Mouse (Mus musculus) left cerebral cortex, postnatal 4 days (tissue): ENCODE data around the gene Vgll4. TPM values are rescaled to one million over a fixed set of nuclear protein-coding genes. Genes with fewer than 3 reads are reported as not detected.

Experiments used
- DNase-seq: peaks from one replicate; pipeline ENCODE4 v3.0.0-alpha.2; 2022
- intact Hi-C: fragments of 180-260 bp; cut with DNase I; formaldehyde crosslinking; loops from one replicate; pipeline ENCODE4 v1.15.1; 2025
- total RNA-seq, 2 experiments: library from RNA; stranded (reverse); gene quantifications; 2 replicates each; pipeline ENCODE4 v1.2.3; 2021

The Vgll4 gene
- 10 to 100 TPM; 60.0 to 63.7 TPM for total RNA-seq

DNA sequence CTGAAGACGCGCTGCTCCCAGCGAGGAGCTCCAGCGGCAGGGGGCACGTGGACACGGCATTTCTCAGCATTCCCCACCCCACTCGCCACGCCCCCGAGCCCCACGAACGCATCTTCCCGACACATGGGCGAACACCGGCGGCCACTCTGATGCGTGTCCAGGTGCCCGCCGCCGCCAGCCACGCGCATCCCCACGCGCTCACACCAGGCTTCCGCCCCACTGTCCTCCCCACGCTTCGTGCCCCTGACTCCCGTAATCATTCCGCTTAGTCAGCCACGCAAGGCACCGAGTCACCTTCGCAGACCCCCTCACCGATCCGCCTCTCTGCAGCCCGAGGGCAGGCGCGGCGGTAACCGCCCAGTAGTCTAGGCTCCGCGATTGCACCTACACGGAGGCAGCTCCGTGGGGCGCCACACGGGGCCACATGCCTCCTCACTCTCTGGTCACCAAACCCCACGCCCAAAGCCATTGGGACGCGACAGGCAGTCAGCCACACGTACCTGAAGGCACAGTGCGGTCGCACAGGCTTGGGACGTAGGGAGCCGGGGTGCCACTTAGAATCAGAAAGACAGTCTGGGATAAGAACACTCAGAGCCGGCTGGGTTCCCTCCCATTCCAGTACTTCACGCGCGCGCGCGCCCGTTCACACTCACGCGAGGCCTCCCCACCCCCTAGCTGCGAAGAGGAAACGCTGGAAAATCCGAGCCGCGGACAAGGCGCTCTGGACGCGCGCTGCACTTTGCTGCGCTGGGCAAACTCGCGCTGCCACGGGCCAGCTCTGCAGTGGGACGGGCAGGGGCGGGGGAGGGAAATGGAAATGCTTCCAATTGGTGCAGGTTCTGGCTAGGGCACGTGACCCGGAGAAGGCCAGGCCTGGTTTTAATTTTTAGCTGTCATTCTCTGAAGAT is at the start of gene Vgll4:
Vgll4 (minus strand) TSS at position 782 of the 908 bp plus-strand sequence.
- intact Hi-C loops: no loop called here
- DNase-seq: peak; percentile 67

DNA sequence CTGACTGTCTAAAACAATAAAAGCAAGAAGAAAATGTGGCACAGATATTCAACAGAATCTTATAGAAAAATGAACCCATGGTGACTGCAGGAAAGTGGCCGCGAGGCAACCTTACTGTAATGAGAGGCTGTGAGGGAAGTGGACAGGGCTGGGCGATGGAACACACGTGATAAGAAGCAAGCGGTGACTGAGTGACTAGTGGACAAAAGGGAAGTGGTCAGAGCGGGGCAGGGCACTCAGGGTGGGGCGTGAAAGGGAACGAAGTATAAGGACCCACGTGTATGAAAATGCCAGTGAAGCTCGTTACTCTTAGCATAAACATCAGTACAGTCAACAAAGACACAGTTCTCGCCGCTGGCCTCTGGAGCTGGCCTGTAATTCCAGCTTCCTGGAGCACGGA is 45.7 kb upstream of the Vgll4 start:
- intact Hi-C loops: no loop called here
- no peak for DNase-seq

DNA sequence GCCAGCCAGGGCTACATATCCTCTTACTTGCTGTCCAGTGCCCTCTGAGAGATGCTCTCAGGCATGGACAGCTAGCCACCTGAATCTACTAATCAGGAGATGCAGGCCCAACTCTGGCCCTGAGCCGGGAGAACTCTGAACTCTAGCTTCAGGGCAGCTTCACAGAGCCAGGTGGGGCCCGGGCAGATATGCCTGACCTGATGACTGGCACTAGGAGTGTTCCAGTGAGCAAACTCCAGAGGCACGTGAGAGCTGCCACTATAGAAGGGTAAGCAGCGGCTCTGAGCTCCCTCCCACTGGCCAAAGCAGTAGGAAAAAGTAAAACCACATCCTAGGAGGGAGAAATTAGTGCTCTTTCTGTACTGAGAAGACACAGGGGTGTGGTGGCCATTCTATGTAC is 43.8 kb upstream of the Vgll4 start:
- DNase-seq: no peak
- intact Hi-C loops: no loop called here

DNA sequence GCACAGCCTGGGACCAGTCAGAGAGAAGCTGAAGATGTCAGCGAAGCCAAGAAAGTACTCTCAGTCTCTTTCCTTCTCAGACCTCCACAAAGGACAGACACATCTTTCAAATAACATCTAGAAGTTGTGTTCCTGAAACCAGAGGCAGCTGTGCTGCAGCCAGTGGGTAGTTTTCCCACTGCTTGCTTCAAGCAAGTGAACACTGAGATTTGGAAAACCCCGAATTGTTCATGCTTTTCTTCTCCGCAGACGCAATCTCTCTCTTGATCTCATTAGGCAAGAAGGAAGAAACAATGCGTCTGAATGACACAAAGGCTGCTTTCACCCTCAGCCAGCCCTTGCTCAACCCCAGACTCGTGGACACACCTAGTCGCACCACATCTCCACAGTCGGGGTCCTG is 42.0 kb upstream of the Vgll4 start:
- intact Hi-C loops: no loop called here
- DNase-seq: no peak

DNA sequence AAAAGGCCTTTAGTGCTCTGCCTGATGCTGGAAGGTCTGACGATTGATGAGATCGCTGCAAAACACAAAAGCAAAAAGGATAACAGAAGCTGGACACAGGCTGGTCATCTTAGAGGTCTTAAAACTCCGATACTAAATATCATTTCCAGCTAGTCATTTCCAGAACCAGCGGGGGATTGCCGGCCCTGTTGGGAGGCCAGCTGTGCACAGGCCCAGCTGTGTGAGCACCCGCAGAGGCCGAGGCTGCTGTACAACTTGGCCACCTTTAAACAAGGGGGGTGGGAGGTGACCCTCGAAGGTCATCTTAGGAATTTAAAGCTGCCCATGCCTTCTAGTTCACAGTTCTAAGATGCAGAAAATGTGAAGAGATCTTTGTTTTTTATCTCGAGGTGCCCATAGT is 41.0 kb upstream of the Vgll4 start:
- DNase-seq: no peak
- intact Hi-C loops: no loop called here

DNA sequence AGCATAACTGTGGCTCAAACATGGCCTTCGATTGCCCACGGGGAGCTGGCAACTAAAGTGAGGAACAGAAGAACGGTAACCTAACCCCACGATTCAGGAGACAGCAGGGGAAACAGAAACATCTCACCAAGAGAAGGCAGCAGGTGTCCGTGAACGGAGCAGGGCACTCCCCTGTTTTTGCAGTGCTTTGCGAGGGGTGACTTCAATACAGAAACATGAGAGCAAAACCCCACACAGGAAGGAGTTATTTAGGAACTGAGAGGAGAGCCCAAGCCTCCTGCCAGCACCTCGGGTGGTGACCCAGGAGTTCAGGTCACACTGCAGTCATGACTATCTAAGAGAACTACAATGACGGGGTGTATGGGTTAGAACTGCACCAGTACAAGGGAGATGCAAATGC is 40.5 kb upstream of the Vgll4 start:
- intact Hi-C loops: no loop called here
- no peak for DNase-seq

DNA sequence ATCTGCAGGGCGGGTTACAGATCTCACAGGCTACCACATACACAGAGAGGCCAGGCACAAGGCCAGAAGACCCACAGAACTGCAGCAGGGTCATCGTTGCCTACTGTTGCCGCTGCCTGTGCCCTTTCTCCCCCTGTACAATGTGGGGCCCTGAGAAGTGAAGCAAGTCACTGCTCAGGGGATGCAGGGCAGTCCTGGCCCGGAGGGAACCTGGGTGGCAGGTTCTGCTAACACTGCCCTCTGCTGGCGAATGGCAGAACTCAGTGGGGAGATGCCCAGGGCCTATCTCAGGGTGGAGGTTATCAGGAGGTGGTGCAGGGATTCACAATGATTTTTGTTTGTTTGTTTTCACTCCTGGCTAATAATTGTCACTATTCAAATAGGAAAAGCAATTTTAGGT is 37.9 kb upstream of the Vgll4 start:
- DNase-seq: peak; percentile 81
- intact Hi-C loops: loop anchor here (2.0 kb wide), 1 partner anchor 77 kb away; no protein-coding TSS in a partner anchor

DNA sequence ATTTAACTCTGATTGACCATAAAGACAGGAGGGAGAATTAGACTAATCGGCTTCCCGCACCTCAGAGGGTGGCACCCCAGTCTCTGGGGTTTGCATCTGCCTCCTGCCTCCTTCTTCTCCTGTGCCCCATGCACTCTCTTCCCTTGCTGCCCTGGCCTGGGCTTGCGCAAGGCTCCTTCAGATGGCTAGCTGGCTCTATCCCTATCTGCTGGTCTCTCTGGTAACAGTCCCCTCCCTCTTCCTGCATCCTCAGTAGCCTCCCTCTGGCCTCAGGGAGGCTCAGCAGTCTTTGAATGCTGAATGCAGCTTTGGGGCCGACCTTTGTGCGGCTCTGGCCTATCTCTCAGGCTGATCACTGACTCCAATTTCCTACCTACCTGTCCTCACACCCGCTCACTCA is 37.2 kb upstream of the Vgll4 start:
- intact Hi-C loops: no loop called here
- DNase-seq: no peak

DNA sequence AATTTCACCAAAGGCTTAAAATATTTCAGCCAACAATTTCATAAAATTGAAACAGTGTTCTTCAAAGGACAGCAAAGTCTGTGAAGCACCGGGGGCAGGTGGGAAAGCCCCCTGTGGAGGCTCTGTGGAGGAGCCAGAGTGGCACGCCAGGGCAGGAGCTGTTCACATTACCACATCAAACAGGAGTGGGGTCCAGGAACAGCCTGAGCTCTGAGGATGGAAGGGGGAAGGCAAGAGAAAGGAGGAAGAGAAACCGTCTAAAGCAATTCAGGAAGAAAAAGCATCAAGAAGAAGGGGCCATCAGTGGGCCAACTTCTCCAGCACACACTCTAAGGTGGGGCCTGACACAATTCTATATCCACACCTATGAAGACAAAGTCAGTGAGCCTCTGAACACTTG is 36.3 kb upstream of the Vgll4 start:
- intact Hi-C loops: no loop called here
- DNase-seq: no peak

DNA sequence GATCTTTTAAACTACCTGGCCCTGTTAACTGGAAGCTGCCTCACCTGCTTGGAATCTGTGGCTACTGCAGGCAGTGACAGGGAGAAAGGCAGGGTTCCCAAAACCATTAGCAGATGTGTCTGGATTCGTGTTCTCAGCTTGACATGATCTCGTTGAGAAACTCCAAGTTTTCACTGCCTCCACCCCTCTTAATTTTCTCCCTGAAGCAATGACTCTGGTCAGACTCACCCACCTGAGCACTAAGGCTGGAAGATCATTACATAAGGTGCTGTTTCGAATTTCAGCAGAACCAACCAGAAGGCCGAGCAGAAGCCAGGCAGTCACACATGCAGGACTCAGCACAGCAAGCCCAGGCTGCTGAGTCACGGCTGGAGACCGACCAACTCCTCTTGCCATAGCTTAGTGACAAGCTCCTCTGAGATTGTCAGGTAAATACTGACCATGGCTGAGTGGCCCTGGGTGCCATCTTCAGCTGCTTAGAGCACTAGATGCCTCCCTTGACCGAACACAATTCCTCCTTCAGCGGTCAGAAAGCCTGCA is 35.6 kb upstream of the Vgll4 start:
- no peak for DNase-seq
- intact Hi-C loops: no loop called here

DNA sequence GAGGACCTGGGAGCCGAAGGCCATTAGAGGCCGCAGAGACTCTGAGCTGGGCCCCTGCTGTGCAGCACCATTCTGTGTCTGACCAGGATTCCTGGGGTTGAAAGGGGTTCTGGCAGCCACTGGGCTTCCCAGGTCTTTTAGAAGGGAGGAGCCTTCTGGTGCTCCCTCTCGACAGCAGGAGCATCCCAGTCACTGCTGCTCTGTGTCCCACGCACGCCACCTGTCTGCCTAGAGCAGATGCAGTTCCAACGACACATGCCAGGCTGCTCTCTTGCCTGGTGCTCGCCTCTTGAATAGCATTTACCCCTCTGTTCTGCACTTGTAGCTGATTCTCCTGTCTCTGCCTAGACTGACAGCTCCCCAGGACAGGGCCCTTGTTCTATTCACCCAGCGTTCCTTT is 34.8 kb upstream of the Vgll4 start:
- intact Hi-C loops: no loop called here
- peak; percentile 13 for DNase-seq

DNA sequence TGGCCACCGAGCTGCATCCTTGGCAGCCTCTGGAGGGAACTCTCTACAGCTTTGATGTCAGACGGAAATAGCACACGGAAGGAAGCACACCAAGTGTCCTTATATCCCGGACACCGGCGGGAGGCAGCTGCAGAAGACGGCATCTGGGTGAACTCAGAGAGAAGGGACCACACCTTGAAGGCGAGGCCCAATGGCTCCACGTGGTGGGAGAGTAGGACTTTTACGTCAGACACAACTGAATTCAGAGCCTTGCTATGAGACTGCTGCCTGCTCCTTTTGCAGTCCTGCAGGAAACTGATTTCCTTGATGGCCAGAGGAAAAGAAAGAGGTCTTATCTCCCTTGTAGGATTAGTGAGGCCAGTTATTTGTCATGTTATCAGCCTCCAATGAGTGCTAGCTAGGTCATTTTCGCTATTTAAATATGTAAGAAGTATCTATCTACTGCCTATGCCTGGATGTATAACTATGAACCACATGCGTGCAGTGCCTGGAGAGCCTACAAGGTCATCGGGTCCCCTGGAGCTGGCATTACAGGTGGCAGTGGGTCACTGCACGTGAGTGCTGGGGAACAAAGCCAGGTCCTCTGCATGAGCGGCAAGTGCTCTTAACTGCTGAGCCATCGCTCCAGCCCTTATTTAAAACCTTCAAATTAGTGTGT is 28.7 kb upstream of the Vgll4 start:
- intact Hi-C loops: no loop called here
- no peak for DNase-seq

DNA sequence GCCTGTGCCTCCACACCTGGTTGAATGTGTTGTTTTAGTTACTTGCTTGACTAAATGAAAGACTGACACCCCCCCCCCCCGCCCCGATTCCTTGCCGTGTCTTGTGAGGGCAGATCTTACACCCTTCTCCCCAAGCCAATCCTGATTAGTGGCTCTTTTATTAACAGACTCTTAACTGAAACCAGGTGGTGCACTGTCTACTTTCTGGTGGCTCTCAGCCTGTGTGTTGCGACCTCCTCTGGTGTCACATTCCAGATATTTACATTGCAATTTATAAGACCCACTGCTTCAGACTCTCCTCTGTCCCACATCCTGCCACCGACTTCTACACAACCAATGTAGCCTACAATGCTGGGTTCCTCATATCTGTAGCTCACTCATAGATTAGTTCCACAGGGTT is 27.7 kb upstream of the Vgll4 start:
- intact Hi-C loops: no loop called here
- no peak for DNase-seq

DNA sequence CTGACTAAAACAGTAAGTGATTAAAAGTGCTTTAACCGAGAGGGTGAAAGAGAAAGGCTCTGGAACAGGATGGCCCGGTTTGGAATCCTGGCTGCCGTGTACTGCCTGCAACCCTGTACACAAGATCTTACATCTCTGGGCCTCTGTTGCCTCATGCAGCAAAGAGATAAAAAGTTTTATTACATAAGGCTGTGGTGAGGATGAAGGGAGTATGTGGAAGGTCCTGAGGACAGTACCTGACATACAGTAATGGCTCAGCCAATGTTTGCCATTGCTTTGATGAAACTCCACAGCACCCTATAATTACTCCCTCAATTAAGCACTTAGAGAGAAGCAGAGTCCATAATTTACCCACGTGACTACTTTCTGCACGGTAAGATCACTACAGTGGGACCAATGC is 27.1 kb upstream of the Vgll4 start:
- intact Hi-C loops: no loop called here
- no peak for DNase-seq

DNA sequence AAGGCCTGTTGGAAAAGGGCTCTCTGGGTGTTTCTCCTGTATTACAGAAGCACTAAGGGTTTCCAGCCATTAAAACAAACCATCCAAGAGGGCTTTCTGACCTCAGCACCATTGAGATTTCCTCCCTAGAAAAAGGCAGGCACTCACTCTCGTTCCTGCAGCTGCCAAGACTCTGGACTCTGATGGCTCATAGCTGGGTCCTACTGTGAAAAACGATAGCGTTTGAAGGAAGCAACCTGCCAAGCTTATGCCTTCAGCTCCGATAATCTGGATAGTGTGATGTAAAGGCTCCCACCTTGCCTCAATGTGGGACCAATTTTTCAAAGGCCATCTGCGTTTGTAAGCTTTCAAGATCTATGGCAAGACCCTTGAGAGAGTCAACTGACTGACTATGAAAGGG is 24.3 kb upstream of the Vgll4 start:
- DNase-seq: no peak
- intact Hi-C loops: no loop called here

DNA sequence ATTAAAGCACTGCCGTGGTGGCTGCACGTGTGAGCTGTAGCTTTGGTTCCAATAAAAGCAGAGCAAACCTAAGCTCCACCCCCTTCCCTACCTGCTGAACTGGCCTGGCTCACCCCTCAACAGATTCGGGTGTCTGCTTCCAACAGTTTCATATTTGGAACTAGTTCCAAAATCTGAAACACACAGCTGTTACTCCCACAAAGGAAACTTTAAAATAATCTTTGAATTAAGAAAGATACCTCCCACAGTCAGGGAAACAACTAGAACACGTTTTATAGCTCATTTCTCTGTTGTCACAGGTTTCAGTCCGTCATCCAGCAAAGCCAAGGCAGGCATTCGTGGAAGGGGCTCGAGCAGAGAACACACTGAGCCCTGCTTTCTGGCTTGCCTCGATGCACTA is 23.9 kb upstream of the Vgll4 start:
- no peak for DNase-seq
- intact Hi-C loops: no loop called here

DNA sequence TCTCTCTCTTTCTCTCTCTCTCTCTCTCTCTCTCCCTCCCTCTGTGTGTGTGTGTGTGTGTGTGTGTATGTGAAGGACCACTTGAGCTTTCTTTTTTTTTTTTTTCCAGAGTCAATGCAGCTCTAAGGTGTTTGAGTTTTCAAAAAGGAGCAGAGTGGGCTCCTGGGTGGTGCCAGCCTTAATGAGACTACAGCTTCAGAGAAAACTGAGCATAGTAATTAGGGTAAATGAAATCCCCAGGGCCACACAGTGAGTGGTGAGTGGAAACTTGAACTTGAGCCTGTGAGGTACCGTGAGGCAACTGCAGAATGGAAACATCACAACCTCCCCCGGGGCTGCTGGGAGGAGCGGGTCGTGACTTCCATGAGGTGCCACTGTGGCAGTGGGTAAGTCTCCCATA is 22.1 kb upstream of the Vgll4 start:
- intact Hi-C loops: no loop called here
- no peak for DNase-seq

DNA sequence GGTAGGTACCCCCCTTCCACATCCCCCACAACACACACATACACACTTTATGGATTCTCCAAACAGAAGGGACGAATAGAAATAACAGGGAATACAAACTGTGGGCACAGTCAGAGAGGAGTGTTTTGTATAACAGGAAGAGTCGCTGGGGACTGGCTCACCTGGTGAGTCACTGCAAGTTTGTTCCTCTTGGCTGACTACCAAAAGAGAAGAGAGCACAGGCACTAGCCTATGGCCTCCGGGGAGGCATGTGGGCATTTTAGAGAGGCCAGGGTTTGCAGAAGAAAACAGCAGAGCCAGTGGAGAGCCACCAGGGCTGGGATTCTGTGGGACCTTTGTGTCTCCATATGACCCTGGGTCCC is 18.8 kb upstream of the Vgll4 start:
- intact Hi-C loops: no loop called here
- DNase-seq: no peak

DNA sequence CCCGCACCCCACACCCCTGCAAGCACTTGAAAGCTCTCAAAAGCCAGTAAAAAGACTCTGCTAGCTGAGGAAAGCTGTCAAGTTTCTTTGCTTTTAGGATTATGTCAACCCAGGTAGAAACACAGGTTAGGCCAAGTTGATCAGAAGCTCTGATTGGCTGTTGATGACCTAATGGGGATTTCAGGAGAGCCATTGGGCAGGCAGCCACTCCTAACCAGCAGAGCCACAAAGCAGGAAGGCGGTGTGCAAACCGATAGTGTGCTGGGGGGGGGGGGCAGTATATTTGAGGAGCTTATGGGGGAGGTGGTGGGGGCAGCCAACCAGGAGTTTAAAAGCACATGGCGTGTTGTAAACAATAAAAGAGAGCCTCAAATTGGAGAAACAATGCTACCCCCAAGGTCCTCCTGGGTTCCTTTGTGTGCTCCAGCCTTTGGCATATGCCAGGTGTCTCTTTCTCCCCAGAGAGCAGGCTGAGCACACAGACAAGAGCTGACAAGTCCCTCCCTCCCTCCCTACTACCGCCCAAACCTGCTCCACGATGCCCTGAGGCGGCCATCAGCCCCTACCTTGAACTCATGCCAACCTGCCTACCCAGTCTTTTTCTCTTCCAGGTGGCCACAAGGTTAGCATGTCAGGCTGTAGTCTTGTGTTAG is 18.3 kb upstream of the Vgll4 start:
- intact Hi-C loops: no loop called here
- peak; percentile 33 for DNase-seq

DNA sequence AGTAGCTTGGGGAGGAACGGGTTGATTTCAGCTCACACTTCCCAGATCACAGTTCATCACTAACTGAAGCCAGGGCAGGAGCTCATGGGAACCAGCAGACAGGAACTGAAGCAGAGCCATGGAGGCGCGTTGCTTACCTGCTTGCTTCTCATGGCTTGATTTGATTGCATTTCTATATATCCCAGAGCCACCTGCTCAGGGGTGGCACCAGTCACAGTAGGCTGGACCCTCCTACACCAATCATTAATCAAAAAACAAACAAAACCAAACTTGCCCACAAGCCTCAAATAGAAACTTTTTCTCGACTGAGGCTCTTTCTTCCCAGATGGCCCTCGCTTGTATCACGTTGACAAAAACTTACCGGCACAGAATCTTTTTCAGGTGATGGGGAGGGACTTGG is 12.9 kb upstream of the Vgll4 start:
- intact Hi-C loops: no loop called here
- DNase-seq: no peak

DNA sequence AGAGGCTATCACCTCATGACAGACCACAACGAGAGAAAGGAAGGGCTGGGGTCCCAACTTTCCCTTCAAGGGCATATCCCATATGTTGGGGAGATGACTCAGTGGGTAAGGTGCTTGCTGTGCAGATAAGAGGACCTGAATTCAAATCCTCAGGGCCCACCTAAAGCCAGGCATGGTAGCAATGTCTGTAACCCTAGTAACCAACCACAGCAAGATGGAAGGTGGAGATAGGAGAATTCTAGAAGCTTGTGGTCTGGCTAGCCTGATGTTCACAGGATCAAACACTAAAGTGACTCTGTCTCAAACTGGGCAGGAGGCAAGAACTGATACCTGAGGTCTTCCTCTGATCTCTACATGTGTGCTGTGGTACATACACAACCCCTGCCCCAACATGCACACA is 9.9 kb upstream of the Vgll4 start:
- DNase-seq: no peak
- intact Hi-C loops: no loop called here
